Mouse (Mus musculus): ENCODE measurements around the gene Cnpy1. TPM values are rescaled to one million over a fixed set of nuclear protein-coding genes. Genes with fewer than 3 reads are reported as not detected.

The Cnpy1 gene
- total RNA-seq, 2 experiments from 2014 or later: 0.18 to 0.22 TPM

GRCm38 (mm10) chr5:28191201-28192098 lies 54.2 kb downstream of the Cnpy1 start:
- DNase-seq (ENCODE audit: low spot score in 2 of 2): no peak

GRCm38 (mm10) chr5:28179237-28179790 lies 66.3 kb downstream of the Cnpy1 start:
- DNase-seq (ENCODE audit: low spot score in 2 of 2): no peak

GRCm38 (mm10) chr5:28178322-28178721 lies 67.3 kb downstream of the Cnpy1 start:
- DNase-seq (ENCODE audit: low spot score in 2 of 2): no peak

GRCm38 (mm10) chr5:28176585-28176984 lies 69.0 kb downstream of the Cnpy1 start:
- no peak for DNase-seq (ENCODE audit: low spot score in 2 of 2)

- no peak for DNase-seq (ENCODE audit: low spot score in 2 of 2)
Observed at GRCm38 (mm10) chr5:28176023-28176422, 69.6 kb downstream of the Cnpy1 start.

- DNase-seq (ENCODE audit: low spot score in 2 of 2): no peak
Observed at GRCm38 (mm10) chr5:28175570-28175919, 70.1 kb downstream of the Cnpy1 start.

- no peak for DNase-seq (ENCODE audit: low spot score in 2 of 2)
Observed at GRCm38 (mm10) chr5:28174876-28175569, 70.6 kb downstream of the Cnpy1 start.

- DNase-seq (ENCODE audit: low spot score in 2 of 2): no peak
Observed at GRCm38 (mm10) chr5:28174086-28174485, 71.5 kb downstream of the Cnpy1 start.

- DNase-seq (ENCODE audit: low spot score in 2 of 2): no peak
Observed at GRCm38 (mm10) chr5:28173674-28174073, 71.9 kb downstream of the Cnpy1 start.

- DNase-seq (ENCODE audit: low spot score in 2 of 2): no peak
Observed at GRCm38 (mm10) chr5:28172921-28173670, 72.5 kb downstream of the Cnpy1 start.

- DNase-seq (ENCODE audit: low spot score in 2 of 2): no peak
Observed at GRCm38 (mm10) chr5:28172261-28172920, 73.2 kb downstream of the Cnpy1 start.

- no peak for DNase-seq (ENCODE audit: low spot score in 2 of 2)
Observed at GRCm38 (mm10) chr5:28171667-28172066, 73.9 kb downstream of the Cnpy1 start.

- DNase-seq (ENCODE audit: low spot score in 2 of 2): no peak
Observed at GRCm38 (mm10) chr5:28170892-28171291, 74.7 kb downstream of the Cnpy1 start.

- DNase-seq (ENCODE audit: low spot score in 2 of 2): no peak
Observed at GRCm38 (mm10) chr5:28170081-28170480, 75.5 kb downstream of the Cnpy1 start.

- DNase-seq (ENCODE audit: low spot score in 2 of 2): no peak
Observed at GRCm38 (mm10) chr5:28169166-28169801, 76.3 kb downstream of the Cnpy1 start.

GRCm38 (mm10) chr5:28168253-28169165 lies 77.1 kb downstream of the Cnpy1 start:
- DNase-seq (ENCODE audit: low spot score in 2 of 2): no peak

GRCm38 (mm10) chr5:28167611-28168252 lies 77.9 kb downstream of the Cnpy1 start:
- DNase-seq (ENCODE audit: low spot score in 2 of 2): peak in 1 of 2 experiments; percentile 16

Measured in layer of hippocampus, adult 18-20 months (tissue).